Mouse (Mus musculus) E14TG2a.4 (cell line): Measurements from ENCODE around the gene Ttc6.

Experiments
- H3K27me3 ChIP-seq: 2 replicates; pipeline ENCODE4 v1.6.1; 2014; ENCODE audit warnings: low read length, control low read depth; ENCODE audit not compliant: insufficient read depth
- H3K36me3 ChIP-seq: 2 replicates; pipeline ENCODE4 v1.6.1; 2014; ENCODE audit warnings: low read length, control low read depth; ENCODE audit not compliant: insufficient read depth
- H3K4me1 ChIP-seq: replicated peaks from 2 replicates; pipeline ENCODE4 v1.6.1; 2014; ENCODE audit warnings: low read depth, low read length, control low read depth
- H3K4me3 ChIP-seq: replicated peaks from 2 replicates; pipeline ENCODE4 v1.5.1; 2014; ENCODE audit warnings: mild to moderate bottlenecking, low read length
- H3K9me3 ChIP-seq: 2 replicates; pipeline ENCODE4 v1.6.1; 2014; ENCODE audit warnings: low read length, control low read depth
- CTCF ChIP-seq: conservative IDR thresholded peaks from 2 replicates; pipeline ENCODE4 v1.5.1; 2014; ENCODE audit warnings: low read length
- NANOG ChIP-seq: IDR thresholded peaks from 2 replicates; pipeline ENCODE4 v1.6.1; 2014; ENCODE audit warnings: borderline replicate concordance, low read length, mixed read lengths
- POU5F1 ChIP-seq: IDR thresholded peaks from 2 replicates; pipeline ENCODE4 v1.6.1; 2014; ENCODE audit warnings: low read length, borderline replicate concordance

The Ttc6 gene

DNA sequence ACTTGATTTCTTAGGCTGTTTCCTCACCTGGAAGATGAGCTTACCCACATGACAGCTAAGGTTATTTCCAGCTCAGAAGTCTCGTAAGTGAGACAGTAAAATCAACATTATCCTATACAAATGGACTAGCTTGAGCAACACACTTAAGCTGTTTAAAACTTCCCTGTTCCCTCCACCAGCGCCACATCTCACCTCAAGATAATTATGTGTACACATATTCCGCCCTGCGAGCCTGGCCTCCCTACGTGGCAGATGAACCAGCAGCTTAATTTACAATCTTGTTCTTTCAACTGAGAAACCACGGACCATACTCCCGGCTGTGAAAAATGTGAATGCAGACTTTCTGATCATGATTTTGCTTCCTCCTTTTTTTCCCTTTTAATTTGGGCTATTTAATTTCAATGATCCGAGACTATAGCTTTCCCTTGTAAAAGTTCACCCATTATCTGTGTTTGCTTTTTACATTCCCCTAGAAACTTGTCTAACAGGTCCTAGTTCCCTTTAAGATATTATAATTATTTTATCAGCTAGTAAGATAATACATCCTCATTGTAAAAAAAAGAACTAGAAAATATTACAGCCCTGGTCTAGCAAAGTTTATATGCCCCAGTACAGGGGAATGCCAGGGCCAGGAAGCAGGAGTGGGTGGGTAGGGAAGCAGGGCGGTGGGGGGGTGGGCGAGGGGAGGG, 99.2 kb downstream of the Ttc6 start:
- no peaks in the 10 kb centered on the region for H3K36me3 ChIP-seq
- H3K9me3 ChIP-seq: no peaks in the 10 kb centered on the region
- H3K4me3 ChIP-seq: no peak overlapping the region
- TF ChIP-seq CTCF (no peak), POU5F1 (no peak), NANOG (no peak)
- H3K4me1 ChIP-seq: no peaks in the 10 kb centered on the region
- H3K27me3 ChIP-seq: no peaks in the 10 kb centered on the region

DNA sequence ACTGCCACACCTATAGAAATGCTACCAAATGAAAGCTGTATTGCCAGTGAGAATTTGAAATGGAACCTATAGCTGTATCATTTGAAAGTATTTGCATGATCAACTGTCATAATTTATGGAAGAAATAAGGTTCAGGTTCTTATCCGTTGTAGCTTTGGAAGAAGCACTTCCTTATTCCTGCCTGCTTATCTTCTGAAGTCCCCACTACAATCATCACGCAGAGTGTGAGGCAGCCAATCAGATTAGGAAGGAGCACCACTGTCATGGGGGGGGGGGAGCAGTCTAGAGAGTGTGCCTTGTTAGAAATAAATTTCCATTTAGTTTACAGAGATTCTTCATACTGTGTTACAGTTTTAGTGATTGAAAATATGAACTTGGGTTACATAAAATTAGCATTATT, 108.5 kb downstream of the Ttc6 start:
- no peaks in the 10 kb centered on the region for H3K4me1 ChIP-seq
- H3K9me3 ChIP-seq: no peaks in the 10 kb centered on the region
- no peak for TF ChIP-seq POU5F1
- no peak for TF ChIP-seq NANOG
- no peak for TF ChIP-seq CTCF
- H3K36me3 ChIP-seq: no peaks in the 10 kb centered on the region
- H3K4me3 ChIP-seq: no peak overlapping the region
- H3K27me3 ChIP-seq: no peaks in the 10 kb centered on the region

DNA sequence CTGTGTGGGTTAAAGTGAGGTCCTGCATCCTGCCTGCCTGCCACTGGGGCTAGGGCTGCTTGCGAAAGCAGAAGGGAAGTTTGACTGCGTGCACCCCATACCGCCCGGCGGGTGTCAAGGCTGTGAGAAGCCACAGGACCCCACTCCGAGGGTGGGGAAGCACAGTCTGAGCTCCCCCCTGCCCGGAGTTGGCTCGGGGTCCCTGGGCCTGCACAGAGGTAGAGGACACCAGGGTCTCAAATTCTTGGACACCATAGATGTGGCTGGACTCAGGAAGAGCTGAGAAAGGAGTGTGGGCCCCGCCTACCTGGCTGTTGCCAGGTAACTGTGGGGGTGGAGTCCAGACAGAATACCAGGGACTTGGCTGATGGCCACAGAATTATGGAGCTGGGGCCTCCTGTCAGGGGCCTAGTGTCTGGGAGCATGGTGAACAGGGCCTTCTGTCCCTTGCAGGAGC, 121.1 kb downstream of the Ttc6 start:
- Histone ChIP-seq H3K9me3 (no peaks in the 10 kb centered on the region), H3K36me3 (no peaks in the 10 kb centered on the region), H3K27me3 (no peaks in the 10 kb centered on the region), H3K4me1 (peaks cover 8% of the 10 kb centered on the region; the same call in 1 of the 2 replicates), H3K4me3 (peak overlapping the region; percentile 43)
- TF ChIP-seq POU5F1 (no peak), NANOG (no peak), CTCF (no peak)

DNA sequence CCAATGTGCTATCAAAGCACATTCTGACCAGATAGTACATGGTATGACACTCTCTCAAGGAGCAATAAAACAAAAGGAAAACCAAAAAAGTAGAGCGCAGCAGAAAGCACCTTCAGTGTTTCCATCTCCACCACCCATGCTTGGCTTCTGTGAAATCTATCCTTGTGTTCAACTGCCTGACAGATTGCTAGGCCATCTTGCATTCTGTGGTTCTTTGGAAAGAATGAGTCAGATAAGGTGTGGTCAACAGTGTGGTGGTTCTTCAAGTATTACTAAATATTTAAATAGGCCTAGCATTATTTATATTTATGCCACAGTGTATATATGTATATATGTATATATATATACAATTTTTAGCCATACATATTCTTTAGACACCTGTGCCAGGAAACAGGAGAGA, 146.1 kb downstream of the Ttc6 start:
- TF ChIP-seq CTCF (no peak), NANOG (no peak), POU5F1 (no peak)
- Histone ChIP-seq H3K36me3 (no peaks in the 10 kb centered on the region), H3K4me1 (no peaks in the 10 kb centered on the region), H3K4me3 (no peak overlapping the region), H3K27me3 (no peaks in the 10 kb centered on the region), H3K9me3 (no peaks in the 10 kb centered on the region)

DNA sequence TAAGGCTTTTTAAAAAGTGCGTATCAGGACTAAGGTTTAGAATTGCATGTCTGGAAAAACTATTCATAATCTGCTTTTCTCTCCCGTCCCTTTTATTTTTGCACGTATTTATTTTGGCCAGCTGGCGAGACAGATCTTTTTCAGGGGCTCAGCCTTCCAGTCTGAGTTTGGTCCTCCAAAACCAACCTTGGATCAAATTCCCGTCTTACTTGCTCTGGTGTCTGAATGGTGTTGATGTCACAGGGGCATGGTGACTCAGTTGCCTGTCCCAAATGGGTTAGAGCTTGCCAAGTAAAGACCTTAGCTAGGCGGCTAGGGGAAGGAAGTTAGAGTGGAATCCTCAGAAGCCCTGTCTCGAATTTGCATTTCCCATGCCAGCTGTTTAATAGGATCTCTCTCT, 200.8 kb downstream of the Ttc6 start:
- TF ChIP-seq CTCF (no peak), POU5F1 (no peak), NANOG (no peak)

DNA sequence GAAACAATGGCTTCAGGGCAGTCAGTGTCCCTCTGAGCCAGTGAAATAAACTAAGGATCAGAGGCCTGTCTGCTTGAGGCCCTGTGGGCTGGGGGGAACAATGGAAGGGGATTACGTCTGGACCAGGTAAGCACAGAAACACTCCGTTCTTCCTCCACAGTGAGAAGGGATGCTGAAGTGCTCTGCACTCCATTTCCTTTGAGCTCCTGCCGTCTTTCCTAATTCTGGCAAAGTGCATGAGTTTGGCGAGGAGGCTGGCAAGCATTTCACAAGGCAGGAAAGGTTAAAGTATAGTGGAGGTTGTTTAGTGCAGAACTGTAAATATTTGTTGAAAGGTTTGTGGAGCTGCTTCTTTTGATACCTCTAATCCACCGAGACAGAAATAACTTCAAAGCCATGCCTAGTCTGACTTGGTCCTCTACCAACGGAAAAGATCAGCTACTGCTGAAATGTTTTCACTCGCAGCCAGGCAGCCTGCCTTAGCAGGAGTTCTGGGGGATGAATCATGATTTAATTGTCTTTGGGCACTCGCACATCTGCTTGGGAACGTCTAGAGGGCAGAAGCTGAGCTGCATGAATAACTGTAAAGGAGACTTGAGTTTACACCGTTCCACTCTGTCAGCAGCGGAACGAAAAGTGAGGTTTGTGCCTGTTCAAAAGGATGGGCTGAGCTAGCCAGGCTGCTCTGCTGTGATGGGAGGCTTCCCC, 212.5 kb downstream of the Ttc6 start:
- Histone ChIP-seq H3K4me3 (no peak overlapping the region), H3K9me3 (no peaks in the 10 kb centered on the region), H3K36me3 (no peaks in the 10 kb centered on the region), H3K4me1 (no peaks in the 10 kb centered on the region), H3K27me3 (no peaks in the 10 kb centered on the region)
- TF ChIP-seq POU5F1 (no peak), NANOG (no peak), CTCF (no peak)

More for the DNA sequence above, 200.8 kb downstream of the Ttc6 start:
- H3K9me3 ChIP-seq: no peaks in the 10 kb centered on the region
- H3K27me3 ChIP-seq: no peaks in the 10 kb centered on the region
- H3K4me3 ChIP-seq: no peak overlapping the region
- no peaks in the 10 kb centered on the region for H3K36me3 ChIP-seq
- H3K4me1 ChIP-seq: no peaks in the 10 kb centered on the region

DNA sequence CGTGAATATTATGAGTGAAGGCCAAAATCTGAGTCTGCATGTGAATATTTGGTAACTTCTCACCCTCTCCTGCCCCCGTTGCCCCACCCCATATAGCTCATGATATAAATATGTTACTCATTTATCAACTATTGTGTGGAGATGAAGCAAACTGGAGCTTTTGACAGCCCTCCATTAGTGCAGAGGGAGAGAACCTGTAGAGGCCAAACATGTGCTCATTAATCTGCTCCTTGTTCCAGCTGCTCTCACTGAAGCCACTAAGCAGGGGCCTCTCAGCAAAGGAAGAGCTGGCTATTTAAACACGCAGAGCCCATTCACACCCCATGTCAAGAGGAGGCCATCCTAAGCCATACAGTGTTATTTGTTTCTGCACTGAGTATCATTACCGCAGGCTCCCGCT, 218.0 kb downstream of the Ttc6 start:
- TF ChIP-seq CTCF (no peak), POU5F1 (no peak), NANOG (no peak)
- no peaks in the 10 kb centered on the region for H3K27me3 ChIP-seq
- H3K4me3 ChIP-seq: no peak overlapping the region
- H3K36me3 ChIP-seq: no peaks in the 10 kb centered on the region
- no peaks in the 10 kb centered on the region for H3K4me1 ChIP-seq
- no peaks in the 10 kb centered on the region for H3K9me3 ChIP-seq

DNA sequence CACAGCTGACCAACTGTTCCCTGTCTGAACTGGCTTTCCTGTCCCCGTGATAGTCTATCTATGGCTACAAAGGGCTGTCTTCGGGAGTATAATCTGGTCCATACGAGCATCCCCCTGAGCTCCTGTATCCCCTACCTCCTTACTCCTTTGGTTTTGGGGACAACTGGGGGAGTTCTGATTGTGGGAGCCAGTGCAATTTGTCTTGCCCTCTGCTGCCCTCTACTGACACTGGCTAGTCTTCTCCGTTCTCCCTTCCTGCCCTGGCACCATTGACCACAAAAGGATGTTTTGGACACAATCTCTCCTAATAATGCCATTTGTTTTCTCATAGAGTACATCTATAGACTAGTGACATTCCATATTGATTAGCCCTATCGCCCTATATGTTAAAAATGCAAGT, 223.6 kb downstream of the Ttc6 start:
- no peak for TF ChIP-seq POU5F1
- peak; percentile 54 for TF ChIP-seq CTCF
- Histone ChIP-seq H3K27me3 (no peaks in the 10 kb centered on the region), H3K9me3 (no peaks in the 10 kb centered on the region), H3K4me1 (no peaks in the 10 kb centered on the region), H3K36me3 (no peaks in the 10 kb centered on the region), H3K4me3 (no peak overlapping the region)
